Mouse (Mus musculus) neural tube, embryonic 11.5 days (tissue): Measurements from ENCODE around the gene Foxr1. TPM values are rescaled to one million over a fixed set of nuclear protein-coding genes. Genes with fewer than 3 reads are reported as not detected.

Source experiments
- ATAC-seq: fragments of 200-750 bp; cut with Nextera tagmentation; 2 replicates; pipeline ENCODE4 v1.8.0; 2017; ENCODE audit warnings: moderate number of reproducible peaks, mild to moderate bottlenecking, moderate TSS enrichment, moderate library complexity; ENCODE audit not compliant: insufficient read depth, low FRiP score, low TSS enrichment
- DNase-seq: peaks from one replicate; pipeline ENCODE4 v3.0.0-alpha.2; 2015; ENCODE audit warnings: low spot score
- H3K27ac ChIP-seq: fragments of 300-500 bp; sonication (generic); 2 replicates; pipeline ENCODE4 v1.5.1; 2014; ENCODE audit warnings: low read depth, mild to moderate bottlenecking, low read length
- H3K27me3 ChIP-seq: fragments of 300-500 bp; sonication (generic); 2 replicates; pipeline ENCODE4 v1.6.1; 2014; ENCODE audit warnings: mild to moderate bottlenecking, low read length, mixed read lengths; ENCODE audit not compliant: control insufficient read depth, insufficient read depth
- H3K36me3 ChIP-seq: fragments of 300-500 bp; sonication (generic); 2 replicates; pipeline ENCODE4 v1.6.1; 2014; ENCODE audit warnings: mild to moderate bottlenecking, low read length, moderate library complexity, mixed read lengths; ENCODE audit not compliant: control insufficient read depth, insufficient read depth
- H3K4me1 ChIP-seq: fragments of 300-500 bp; sonication (generic); 2 replicates; pipeline ENCODE4 v1.6.1; 2014; ENCODE audit warnings: low read length, mixed read lengths; ENCODE audit not compliant: control insufficient read depth, insufficient read depth
- H3K4me2 ChIP-seq: fragments of 300-500 bp; sonication (generic); 2 replicates; pipeline ENCODE4 v1.6.1; 2014; ENCODE audit warnings: low read depth, mild to moderate bottlenecking, moderate library complexity
- H3K4me3 ChIP-seq: fragments of 300-500 bp; sonication (generic); 2 replicates; pipeline ENCODE4 v1.5.1; 2014; ENCODE audit warnings: low read depth, low read length
- H3K9ac ChIP-seq: fragments of 300-500 bp; sonication (generic); 2 replicates; pipeline ENCODE4 v1.6.1; 2014; ENCODE audit warnings: mild to moderate bottlenecking, low read length
- H3K9me3 ChIP-seq: fragments of 300-500 bp; sonication (generic); 2 replicates; pipeline ENCODE4 v1.6.1; 2016; ENCODE audit warnings: low read length; ENCODE audit not compliant: control insufficient read depth
- whole genome bisulfite sequencing: fragments of 180-500 bp; shearing (Covaris S2); extraction: QIAGEN DNeasy Blood & Tissue Kit; methylation state at CpG from one replicate; pipeline ENCODE4 v1.1.7; 2014; 5-methylcytosine and 5-hydroxymethylcytosine counted together
- polyA plus RNA-seq: library from polyadenylated mRNA; unstranded; fragments of >200 nt; fragmentation: Nextera tagmentation; extraction: Ambion mirVana; gene quantifications from 2 replicates; pipeline ENCODE4 v1.2.1, GENCODE M21; 2014

Gene Foxr1
- polyA plus RNA-seq, 1 experiment from 2014 or later: not detected

GRCm38 (mm10) chr9:44485516-44486161, 44.7 kb upstream of the Foxr1 start:
- H3K9ac ChIP-seq: no peak overlapping the region
- ATAC-seq: no peak
- H3K27ac ChIP-seq: no peak overlapping the region

GRCm38 (mm10) chr9:44485105-44485515, 44.2 kb upstream of the Foxr1 start:
- 41% methylated on average over 6 of the region's 6 CpGs for WGBS
- H3K27ac ChIP-seq: no peak overlapping the region
- DNase-seq: no peak

More at GRCm38 (mm10) chr9:44485516-44486161, 44.7 kb upstream of the Foxr1 start:
- H3K9me3 ChIP-seq: no peaks in the 10 kb centered on the region
- no peaks in the 10 kb centered on the region for H3K36me3 ChIP-seq
- H3K4me3 ChIP-seq: no peak overlapping the region
- 29% methylated on average over 14 of the region's 14 CpGs for WGBS
- H3K27me3 ChIP-seq: no peaks in the 10 kb centered on the region
- no peak for DNase-seq
- peak overlapping the region; percentile 28; the same call in 1 of the 2 replicates for H3K4me2 ChIP-seq
- H3K4me1 ChIP-seq: peaks cover 74% of the 10 kb centered on the region

GRCm38 (mm10) chr9:44484311-44485104, 43.6 kb upstream of the Foxr1 start:
- H3K36me3 ChIP-seq: no peaks in the 10 kb centered on the region
- no peak overlapping the region for H3K9ac ChIP-seq
- ATAC-seq: no peak
- 51% methylated on average over 7 of the region's 7 CpGs for WGBS
- no peak for DNase-seq
- peaks cover 70% of the 10 kb centered on the region for H3K4me1 ChIP-seq
- H3K9me3 ChIP-seq: no peaks in the 10 kb centered on the region
- peak overlapping the region; percentile 94 for H3K4me3 ChIP-seq
- H3K27me3 ChIP-seq: no peaks in the 10 kb centered on the region
- H3K27ac ChIP-seq: no peak overlapping the region
- H3K4me2 ChIP-seq: peak overlapping the region; percentile 74

More at GRCm38 (mm10) chr9:44485105-44485515, 44.2 kb upstream of the Foxr1 start:
- H3K4me3 ChIP-seq: no peak overlapping the region
- no peak overlapping the region for H3K9ac ChIP-seq
- H3K9me3 ChIP-seq: no peaks in the 10 kb centered on the region
- peaks cover 73% of the 10 kb centered on the region for H3K4me1 ChIP-seq
- H3K27me3 ChIP-seq: no peaks in the 10 kb centered on the region
- no peaks in the 10 kb centered on the region for H3K36me3 ChIP-seq
- H3K4me2 ChIP-seq: peak overlapping the region; percentile 28; the same call in 1 of the 2 replicates
- ATAC-seq: no peak

GRCm38 (mm10) chr9:44483510-44484044, 42.6 kb upstream of the Foxr1 start:
- H3K9me3 ChIP-seq: no peaks in the 10 kb centered on the region
- H3K4me2 ChIP-seq: peak overlapping the region; percentile 74
- no peaks in the 10 kb centered on the region for H3K27me3 ChIP-seq
- peak overlapping the region; percentile 94 for H3K4me3 ChIP-seq
- no peaks in the 10 kb centered on the region for H3K36me3 ChIP-seq
- DNase-seq (peak; percentile 72), ATAC-seq (peak; percentile 38; the same call in 1 of the 2 replicates)
- peaks cover 60% of the 10 kb centered on the region for H3K4me1 ChIP-seq
- peak overlapping the region; percentile 88 for H3K9ac ChIP-seq
- WGBS: 0% methylated on average over 12 of the region's 12 CpGs
- peak overlapping the region; percentile 88 for H3K27ac ChIP-seq

- peak overlapping the region; percentile 74 for H3K4me2 ChIP-seq
- H3K27ac ChIP-seq: peak overlapping the region; percentile 88
- peak overlapping the region; percentile 94 for H3K4me3 ChIP-seq
- H3K9me3 ChIP-seq: no peaks in the 10 kb centered on the region
- peak overlapping the region; percentile 88 for H3K9ac ChIP-seq
- DNase-seq (no peak), ATAC-seq (no peak)
- H3K27me3 ChIP-seq: no peaks in the 10 kb centered on the region
- peaks cover 57% of the 10 kb centered on the region for H3K4me1 ChIP-seq
- H3K36me3 ChIP-seq: no peaks in the 10 kb centered on the region
- 0% methylated on average over 37 of the region's 39 CpGs for WGBS
Observed at GRCm38 (mm10) chr9:44483041-44483509, 42.1 kb upstream of the Foxr1 start.

GRCm38 (mm10) chr9:44482552-44482951, 41.6 kb upstream of the Foxr1 start, which contains the start of gene Bcl9l:
Gene Bcl9l (plus strand): TSS chr9:44482825.
- no peaks in the 10 kb centered on the region for H3K27me3 ChIP-seq
- peak; percentile 95 for DNase-seq
- WGBS: 0% methylated on average over 11 of the region's 31 CpGs
- peaks cover 54% of the 10 kb centered on the region for H3K4me1 ChIP-seq
- H3K9ac ChIP-seq: peak within 1 kb of the TSS; percentile 88
- no peaks in the 10 kb centered on the region for H3K9me3 ChIP-seq
- peak; percentile 52; the same call in 1 of the 2 replicates for ATAC-seq
- peak within 1 kb of the TSS; percentile 74 for H3K4me2 ChIP-seq
- peak within 1 kb of the TSS; percentile 94 for H3K4me3 ChIP-seq
- peak within 1 kb of the TSS; percentile 88 for H3K27ac ChIP-seq
- no peaks in the 10 kb centered on the region for H3K36me3 ChIP-seq

- 7% methylated on average over 3 of the region's 3 CpGs for WGBS
- H3K9ac ChIP-seq: no peak overlapping the region; the same call in 1 of the 2 replicates
- no peaks in the 10 kb centered on the region for H3K36me3 ChIP-seq
- DNase-seq (no peak), ATAC-seq (0 out of 2 replicates have a peak, but pooled peaks have one; percentile 1)
- H3K4me1 ChIP-seq: peaks cover 50% of the 10 kb centered on the region
- H3K9me3 ChIP-seq: no peaks in the 10 kb centered on the region
- no peaks in the 10 kb centered on the region for H3K27me3 ChIP-seq
- peak overlapping the region; percentile 94; the same call in 1 of the 2 replicates for H3K4me3 ChIP-seq
- no peak overlapping the region for H3K27ac ChIP-seq
- H3K4me2 ChIP-seq: peak overlapping the region; percentile 74
Observed at GRCm38 (mm10) chr9:44482112-44482511, 41.2 kb upstream of the Foxr1 start.

GRCm38 (mm10) chr9:44479628-44480428, 38.9 kb upstream of the Foxr1 start:
- H3K4me3 ChIP-seq: peak overlapping the region; percentile 55
- no peaks in the 10 kb centered on the region for H3K36me3 ChIP-seq
- no peaks in the 10 kb centered on the region for H3K27me3 ChIP-seq
- under 1% methylated on average over 26 of the region's 26 CpGs for WGBS
- ATAC-seq (peak; percentile 43; the same call in 1 of the 2 replicates), DNase-seq (peak; percentile 88)
- H3K4me2 ChIP-seq: peak overlapping the region; percentile 95
- no peaks in the 10 kb centered on the region for H3K9me3 ChIP-seq
- peaks cover 27% of the 10 kb centered on the region; the same call in 1 of the 2 replicates for H3K4me1 ChIP-seq
- peak overlapping the region; percentile 64 for H3K9ac ChIP-seq
- H3K27ac ChIP-seq: peak overlapping the region; percentile 92
